Mouse (Mus musculus) spleen, postnatal 14 days (tissue): ENCODE data around the gene Ehf.

Source experiments
- DNase-seq, 2 experiments: peaks; one replicate each; pipeline ENCODE4 v3.0.0; 2021 to 2022; ENCODE audit warnings: low spot score in 2 of 2

The Ehf gene

GRCm38 (mm10) chr2:103214861-103215260 lies 88.2 kb downstream of the Ehf start:
- DNase-seq = no peak

DNA sequence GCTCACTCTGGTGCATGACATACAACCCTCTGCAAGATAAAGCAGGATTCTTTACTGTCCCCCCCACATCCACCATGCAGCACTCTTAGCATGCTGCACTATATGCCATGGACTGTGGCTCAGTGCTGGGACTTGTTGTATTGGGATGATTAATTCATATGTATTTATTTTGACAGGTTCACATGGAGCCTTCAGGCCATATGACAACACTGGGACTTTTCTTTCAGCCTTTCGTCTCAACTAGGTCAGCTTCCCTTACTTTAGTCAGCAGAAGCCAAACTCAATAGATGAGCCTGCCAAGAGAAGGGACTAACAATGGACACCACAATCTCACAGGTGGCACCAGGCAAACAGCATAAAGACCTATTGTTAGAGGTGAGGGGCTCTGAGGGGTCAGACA lies 89.5 kb downstream of the Ehf start:
- no peak for DNase-seq
